Mouse (Mus musculus): Measurements from ENCODE around the gene Kifc3. TPM values are rescaled to one million over a fixed set of nuclear protein-coding genes. Genes with fewer than 3 reads are reported as not detected.

Kifc3 gene
- polyA plus RNA-seq, 1 experiment = 45.2 TPM

- DNase-seq (ENCODE audit: low spot score) = no peak
Observed at GRCm38 (mm10) chr8:95076151-95076550, 126.5 kb downstream of the Kifc3 start.

DNA sequence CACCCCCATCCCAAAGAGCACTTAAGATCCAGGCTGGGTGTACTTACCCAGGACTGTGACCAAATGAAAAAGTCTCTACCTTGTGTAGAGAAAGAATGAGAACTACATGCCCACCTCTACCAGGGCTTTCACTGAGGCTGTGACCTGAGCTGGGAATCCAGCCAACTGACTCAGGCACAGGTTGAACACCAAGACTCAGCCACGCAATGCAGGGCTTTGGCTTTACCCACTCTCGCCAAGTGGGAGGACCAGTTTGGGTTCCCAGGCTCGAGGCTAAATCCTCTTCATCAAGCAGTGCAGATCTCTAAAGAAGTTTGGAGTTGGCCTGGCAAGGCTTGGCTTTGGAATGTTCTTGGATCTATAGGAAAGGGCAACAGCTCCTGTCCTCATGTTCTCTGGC, 127.1 kb downstream of the Kifc3 start:
- DNase-seq (ENCODE audit: low spot score) = no peak

- no peak for DNase-seq (ENCODE audit: low spot score)
Observed at GRCm38 (mm10) chr8:95067582-95067981, 135.0 kb downstream of the Kifc3 start.

- no peak for DNase-seq (ENCODE audit: low spot score)
Observed at GRCm38 (mm10) chr8:95064531-95064930, 138.1 kb downstream of the Kifc3 start.

GRCm38 (mm10) chr8:95059812-95060533, 142.6 kb downstream of the Kifc3 start:
- no peak for DNase-seq (ENCODE audit: low spot score)

GRCm38 (mm10) chr8:95058661-95059060, 144.0 kb downstream of the Kifc3 start:
- DNase-seq (ENCODE audit: low spot score) = no peak

DNA sequence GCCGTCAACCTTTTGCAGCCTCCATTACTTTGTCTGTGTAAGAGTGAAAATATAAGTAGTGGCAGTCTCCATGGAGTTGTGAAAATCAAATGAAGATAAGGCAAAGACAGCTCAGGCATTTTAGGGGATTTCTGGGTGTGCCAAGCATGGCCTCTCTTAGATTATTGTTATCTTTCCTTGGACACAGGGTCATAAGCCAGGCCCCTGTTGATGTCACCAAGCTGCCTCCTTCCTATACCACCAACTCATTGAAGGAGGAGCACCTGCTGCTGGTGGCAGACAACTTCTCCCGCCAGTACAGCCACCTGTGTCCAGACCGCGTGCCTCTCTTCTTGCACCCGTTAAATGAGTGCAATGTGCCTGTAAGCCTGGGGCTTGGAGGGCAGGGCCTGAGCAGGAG, 146.2 kb downstream of the Kifc3 start:
- no peak for DNase-seq (ENCODE audit: low spot score)

DNA sequence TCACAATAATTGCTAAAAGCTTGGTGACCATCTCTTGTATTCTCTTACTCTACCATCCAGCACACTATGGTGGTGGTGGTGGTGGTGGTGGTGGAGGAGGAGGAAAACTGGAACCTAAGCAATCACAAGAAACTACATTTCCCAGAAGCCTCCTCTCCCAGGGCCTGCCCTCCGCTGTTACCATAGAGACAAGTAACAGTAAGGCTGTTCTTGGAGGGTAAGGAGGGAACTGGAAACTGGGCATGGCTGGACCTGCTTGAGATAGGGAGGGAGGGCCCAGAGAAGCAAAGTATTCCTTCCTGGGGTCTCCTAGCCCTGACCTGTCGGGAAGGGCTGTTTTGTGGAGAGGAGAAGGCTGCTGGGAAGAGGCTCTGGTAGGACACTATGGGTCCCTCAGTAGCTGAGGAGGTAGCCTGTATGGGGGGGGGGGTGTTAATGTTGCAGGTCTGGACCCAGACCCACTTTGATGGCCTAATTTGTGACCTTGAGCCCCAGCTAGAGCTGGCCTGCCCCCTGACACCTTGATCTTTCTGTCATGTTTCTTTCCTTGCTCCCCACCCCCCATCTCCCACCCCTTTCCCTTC, 147.6 kb downstream of the Kifc3 start, which contains the start of gene Drc7:
Gene Drc7, plus strand, starts transcription at position 177 of the 584 bp plus-strand sequence.
- no peak for DNase-seq (ENCODE audit: low spot score)

DNA sequence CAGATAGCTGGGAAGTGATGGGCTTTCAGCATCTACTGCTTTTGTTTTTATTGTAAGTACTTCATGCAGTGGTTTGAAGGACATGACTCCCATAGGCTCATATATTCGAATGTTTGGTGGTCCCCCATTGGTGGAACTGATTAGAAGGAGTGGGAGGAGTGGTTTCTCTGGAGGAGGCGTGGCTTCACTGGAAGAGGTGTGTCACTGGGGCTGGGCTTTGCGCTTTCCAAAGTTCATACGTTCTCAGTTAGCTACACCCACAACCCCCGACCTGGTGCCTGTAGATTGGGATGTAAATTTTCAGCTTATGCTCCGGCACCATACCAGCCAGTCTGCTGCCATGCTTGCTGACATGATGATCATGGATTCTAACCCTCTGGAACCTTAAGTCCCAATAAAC, 148.2 kb downstream of the Kifc3 start:
- no peak for DNase-seq (ENCODE audit: low spot score)

Other genes starting within 250 kb of the Kifc3 start
- gene Adgrg1, start 228.1 kb downstream of the Kifc3 start, polyA plus RNA-seq (2012; rRNA removed) = 47.4 and 52.8 TPM in 2 replicates
- gene Adgrg3, start 185.1 kb downstream of the Kifc3 start, polyA plus RNA-seq (2012; rRNA removed) = 4.9 and 6.3 TPM in 2 replicates
- gene Drc7, start 147.7 kb downstream of the Kifc3 start, polyA plus RNA-seq (2012; rRNA removed) = 0.04 TPM in 1 of 2 replicates, not detected in the other
- gene Katnb1, start 121.6 kb downstream of the Kifc3 start, polyA plus RNA-seq (2012; rRNA removed) = 12.7 and 13.5 TPM in 2 replicates
- 1.5 and 2.9 TPM in 2 replicates for gene Cngb1, start 103.8 kb upstream of the Kifc3 start, polyA plus RNA-seq (2012; rRNA removed)
- 1.7 and 3.3 TPM in 2 replicates for gene Tepp, start 107.8 kb upstream of the Kifc3 start, polyA plus RNA-seq (2012; rRNA removed)
- gene Zfp319, start 129.1 kb upstream of the Kifc3 start, polyA plus RNA-seq (2012; rRNA removed) = 6.8 and 7.9 TPM in 2 replicates
- 34.5 and 43.1 TPM in 2 replicates for gene Usb1, start 129.5 kb upstream of the Kifc3 start, polyA plus RNA-seq (2012; rRNA removed)
- 17.1 and 27.3 TPM in 2 replicates for gene Mmp15, start 149.5 kb upstream of the Kifc3 start, polyA plus RNA-seq (2012; rRNA removed)
- gene Cfap20, start 232.1 kb upstream of the Kifc3 start, polyA plus RNA-seq (2012; rRNA removed) = 62.3 and 86.8 TPM in 2 replicates